Mouse (Mus musculus) gastrocnemius, adult 18-20 months (tissue): ENCODE data around the gene Actrt2. TPM values are rescaled to one million over a fixed set of nuclear protein-coding genes. Genes with fewer than 3 reads are reported as not detected.

Source experiments
- DNase-seq: peaks from one replicate; pipeline ENCODE4 v3.0.0; 2021; ENCODE audit warnings: low spot score
- total RNA-seq, 2 experiments: library from RNA; stranded (reverse); gene quantifications; 2 replicates each; pipeline ENCODE4 v1.2.3; 2021

Gene Actrt2
- total RNA-seq, 2 experiments from 2014 or later, result not detected

DNA sequence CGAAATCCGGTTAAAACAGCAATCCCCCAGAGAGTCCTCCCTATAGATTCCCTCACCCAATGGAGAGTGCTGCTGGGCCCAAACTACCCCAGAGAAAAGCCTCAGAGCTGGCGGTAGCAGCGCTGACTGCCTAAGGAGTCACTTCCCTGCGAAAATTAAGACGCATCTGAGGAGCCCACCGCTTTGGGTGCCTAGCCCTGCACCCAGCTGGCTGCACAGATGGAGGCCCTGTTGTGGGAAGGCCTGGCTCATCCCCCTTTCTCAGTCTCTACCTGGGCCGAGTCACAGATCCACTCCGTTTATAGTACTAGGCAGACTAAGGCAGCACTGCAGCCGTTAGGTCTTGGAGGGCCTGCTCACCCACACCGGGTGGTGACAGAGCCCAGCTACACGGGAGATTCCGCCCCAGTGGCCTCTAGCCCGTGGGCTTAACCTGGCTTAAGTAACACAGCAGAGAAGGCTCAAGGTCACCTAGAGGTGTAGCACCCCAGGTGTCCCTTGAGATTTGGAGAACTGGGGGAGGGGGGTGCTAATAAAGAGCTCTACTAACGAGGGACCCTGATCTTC lies 29.3 kb downstream of the Actrt2 start:
- no peak for DNase-seq

DNA sequence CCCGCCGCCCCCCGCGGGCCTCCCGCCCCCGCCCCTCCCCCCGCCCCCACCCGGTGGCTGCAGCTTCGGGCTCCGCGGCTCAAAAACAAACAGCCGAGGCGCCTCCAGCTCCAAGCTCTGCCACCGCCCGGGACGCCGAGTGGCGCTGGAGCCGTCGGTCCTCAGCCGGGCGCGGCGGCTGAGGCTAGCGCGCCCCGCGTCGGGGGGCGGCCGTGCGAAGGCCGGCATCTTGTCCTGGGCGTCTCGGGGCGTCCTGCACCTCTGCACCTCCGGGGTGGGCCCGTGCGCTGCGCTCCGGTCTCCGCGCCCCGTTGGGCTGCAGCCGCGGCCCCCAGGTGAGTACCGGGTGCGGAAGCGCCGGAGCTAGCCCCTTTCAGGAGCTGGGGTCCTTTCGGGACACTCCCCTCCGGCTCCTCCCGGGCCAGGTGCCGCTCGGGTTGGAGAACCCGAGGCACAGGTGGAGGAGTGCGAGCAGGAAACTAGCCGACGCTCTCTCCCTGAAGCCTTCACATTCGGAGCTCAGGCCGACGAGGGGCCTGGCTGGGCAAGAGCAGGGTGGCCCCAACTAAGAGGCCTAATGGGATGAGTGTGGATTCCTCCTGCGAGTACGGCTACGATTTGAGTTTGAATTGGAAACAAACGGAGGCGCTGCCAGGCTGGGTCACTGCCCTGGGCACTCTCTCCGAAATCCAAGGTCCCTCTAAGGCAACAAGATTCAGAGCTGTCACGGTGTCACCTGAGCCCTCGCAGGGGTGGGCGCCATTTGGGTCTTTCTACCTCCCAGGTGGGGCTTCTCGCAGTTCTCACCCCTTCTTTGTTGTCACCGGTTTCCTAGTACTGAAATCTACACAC lies 30.0 kb downstream of the Actrt2 start:
- no peak for DNase-seq

DNA sequence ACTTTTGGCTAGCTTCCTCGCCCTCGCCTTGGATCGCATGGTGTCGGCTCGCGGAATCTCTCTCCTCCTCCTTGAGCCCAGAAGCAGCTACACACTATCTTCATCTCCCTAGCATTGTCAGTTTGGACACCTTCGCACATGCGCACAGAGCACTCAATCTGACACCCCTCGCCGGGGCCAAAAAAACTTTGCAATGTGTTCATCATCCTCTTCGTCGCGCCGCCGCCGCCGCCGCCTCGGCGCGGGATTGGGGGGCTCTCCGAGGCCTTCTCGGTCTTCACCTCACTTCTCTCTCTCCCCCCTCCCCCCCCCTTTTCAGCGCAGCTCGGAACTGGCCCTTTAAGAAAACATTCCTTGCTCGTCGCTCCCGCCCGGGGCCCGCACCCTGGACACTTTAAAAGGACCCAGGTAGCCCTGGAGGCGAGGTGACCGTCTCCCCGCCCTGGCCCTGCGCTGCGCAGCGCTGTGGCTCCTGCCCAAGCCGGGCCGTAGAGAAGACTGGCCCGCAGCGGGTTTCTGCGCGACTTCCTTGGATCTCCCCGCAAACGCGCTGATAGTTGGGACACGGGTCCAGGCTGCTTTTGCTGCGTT lies 30.9 kb downstream of the Actrt2 start, which contains the start of gene Prdm16:
Gene Prdm16, minus strand, starts transcription at position 153 of the 591 bp plus-strand sequence.
- DNase-seq, result peak; percentile 25

DNA sequence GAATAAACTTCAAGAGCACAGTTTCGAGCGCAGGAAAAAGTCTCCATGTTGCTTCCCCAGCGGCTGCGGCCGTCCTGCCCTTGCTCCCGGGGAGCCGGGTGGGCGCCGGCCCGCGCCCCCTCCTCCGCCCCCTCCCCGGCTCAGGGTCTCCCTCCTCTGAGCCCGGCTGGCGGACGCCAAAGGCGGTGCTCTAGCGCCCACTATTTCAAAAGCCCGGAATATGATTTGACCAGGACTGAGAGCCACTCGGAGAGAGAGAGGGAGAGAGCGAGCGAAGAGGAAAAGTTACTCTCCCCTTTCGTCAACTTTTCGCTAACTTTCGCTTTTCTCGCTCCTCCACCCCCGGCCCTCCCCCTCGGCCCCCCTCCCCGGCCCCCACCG lies 31.6 kb downstream of the Actrt2 start:
- DNase-seq, result peak; percentile 26

DNA sequence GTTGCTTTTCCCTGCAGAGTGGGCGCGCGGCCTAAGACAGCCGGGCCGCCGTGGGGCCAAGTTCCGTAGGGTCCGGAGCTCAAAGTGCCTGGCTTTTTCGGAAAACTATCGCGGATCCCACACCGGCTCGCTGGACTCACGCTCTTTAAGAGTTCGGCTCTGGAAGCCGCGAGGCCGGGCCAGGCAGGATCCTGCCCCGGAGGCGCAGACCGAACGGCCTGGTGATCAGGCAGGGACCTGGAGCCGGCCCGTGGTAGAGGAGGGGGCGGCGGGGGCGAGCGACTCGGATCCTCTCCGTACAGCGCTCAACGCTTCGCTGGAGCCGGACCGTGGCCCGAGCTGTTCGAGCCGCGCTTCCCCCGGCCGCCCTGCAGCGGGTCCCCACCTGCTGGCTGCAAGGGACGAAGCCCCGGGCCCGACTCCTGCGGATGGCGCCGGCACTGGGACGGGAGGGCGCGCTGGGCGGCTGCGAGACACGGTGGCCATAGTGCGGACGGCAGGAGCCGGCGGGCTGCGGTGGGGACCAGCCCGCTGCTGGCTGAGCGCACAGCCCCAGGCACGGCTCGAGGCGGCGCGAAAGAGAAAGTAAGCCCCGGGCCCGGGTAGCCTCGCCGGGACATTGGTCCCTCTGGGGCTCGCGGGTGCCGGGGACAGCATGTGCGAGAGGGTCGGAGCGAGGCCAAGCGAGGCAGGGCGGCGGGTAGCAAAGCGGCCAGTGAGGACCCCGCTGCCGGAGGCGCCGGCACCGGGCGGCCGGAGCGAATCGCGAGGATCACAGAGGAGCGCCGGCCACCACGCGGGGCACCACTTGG lies 32.2 kb downstream of the Actrt2 start:
- DNase-seq, result peak; percentile 18

DNA sequence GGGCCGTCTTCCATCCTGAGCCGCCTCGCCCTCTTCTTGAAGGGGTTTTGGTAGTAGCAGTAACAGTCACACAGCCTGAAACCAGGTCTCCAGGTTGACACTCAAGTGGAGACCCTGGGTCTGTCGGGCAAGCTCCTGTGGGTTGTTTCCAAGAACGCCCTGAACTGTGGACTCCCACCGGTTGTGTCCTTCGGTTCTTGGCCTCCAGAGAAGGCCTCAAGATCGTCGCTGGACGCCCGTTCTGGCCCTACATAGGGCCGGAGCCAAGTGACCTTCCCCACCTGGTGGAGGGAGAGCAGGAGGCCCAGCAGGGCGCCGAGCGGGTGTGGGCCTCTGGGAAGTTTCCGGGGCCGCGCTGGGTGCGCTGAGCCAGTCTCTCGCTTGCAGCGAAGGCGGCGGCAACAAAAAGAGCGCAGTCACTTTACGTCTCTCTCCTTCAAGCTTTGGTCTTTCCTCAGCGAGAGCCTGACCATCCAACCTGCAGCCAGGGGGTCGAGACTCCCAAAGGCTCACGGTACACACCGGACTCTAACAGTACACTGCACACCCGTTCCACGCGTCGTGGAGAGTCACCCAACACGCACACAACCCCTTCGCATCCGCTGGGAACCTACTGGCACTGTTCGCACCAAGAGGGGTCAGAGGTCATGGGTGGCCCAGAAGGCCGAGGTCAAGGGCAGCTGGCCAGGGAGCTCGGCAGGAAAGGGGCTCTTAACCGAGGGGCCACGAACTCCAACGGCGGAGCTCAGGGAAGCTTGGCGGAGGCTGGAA lies 33.0 kb downstream of the Actrt2 start:
- no peak for DNase-seq

DNA sequence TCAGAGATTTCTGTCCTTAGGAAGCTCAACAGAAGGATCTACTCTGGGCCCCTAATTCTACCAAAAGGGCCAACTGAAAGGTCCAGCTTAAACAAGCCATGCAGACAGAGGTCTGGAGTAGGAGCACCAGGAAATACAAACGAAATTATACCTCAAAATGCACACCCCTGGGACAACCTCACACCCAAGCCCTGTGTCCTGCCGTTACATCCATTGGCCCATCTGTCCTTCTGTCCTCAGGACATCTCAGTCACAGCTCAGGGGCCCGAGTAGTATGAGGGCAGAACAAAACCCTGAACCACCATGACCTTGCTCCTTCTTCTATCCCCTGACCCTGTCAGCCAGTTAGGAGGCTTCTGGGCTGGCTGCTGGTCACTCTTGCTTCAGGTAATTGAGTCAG lies 33.7 kb downstream of the Actrt2 start:
- DNase-seq, result no peak

DNA sequence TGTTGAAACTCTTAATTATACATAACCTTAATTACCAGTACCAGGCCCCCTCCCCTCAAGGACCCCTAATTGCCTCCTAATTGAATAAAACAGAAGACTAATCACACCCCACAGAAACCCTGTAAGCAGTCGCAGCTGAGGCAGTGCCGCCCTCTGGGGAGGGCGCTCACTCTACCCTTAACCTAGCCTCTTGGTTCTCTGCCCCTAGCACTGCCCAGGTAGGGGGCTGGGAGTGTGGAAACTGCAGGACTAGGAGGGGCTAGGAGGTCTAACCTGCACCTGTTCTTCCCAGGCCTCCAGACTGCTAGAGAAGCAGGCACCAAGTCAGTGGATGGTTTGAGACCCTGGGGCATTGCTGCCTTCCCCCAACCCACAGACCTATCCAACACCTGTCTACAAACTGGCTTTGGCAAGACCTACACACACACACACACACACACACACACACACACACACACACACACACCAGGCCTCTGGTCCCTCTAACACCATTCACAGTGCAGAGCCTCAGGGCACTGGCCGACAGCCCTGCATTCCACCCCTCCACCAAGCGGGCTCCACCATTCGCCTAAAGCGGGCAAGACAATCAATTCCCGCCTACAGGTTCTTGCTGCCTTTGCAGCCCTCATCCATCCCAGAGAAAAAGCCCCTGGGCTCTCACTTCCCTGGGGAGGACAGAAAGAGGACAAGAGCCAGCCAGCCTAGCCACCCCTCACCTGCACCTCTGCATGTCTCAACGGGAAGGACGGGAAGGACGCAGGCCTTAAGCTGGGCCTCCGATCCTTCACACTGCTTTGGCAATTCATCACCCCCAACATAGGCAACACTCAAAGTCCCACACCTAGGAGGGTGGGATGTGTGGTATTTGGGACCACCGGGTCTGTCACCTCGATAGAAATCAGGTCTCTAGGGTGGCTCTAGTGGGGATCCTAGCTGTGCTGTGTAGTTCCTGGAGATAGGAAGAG lies 34.6 kb downstream of the Actrt2 start:
- DNase-seq, result no peak

DNA sequence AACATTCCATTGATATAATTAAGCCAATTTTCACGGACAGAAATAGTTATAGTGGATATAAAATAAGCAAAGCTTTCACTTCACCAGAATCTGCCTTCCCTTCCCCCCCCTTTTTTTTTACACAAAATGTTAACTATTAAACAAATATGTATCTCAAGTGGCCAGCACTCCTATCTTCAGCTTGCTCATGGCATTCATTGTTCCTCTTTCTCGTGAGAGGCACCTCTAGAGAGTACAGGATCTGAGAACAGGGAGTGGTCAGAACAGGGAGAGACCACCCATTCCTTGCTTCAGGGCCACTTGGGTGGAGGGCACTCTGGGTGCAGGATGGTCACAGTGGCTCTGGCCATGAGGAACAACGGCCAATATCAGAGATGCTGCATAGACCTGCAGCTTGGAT lies 36.9 kb downstream of the Actrt2 start:
- DNase-seq, result no peak

DNA sequence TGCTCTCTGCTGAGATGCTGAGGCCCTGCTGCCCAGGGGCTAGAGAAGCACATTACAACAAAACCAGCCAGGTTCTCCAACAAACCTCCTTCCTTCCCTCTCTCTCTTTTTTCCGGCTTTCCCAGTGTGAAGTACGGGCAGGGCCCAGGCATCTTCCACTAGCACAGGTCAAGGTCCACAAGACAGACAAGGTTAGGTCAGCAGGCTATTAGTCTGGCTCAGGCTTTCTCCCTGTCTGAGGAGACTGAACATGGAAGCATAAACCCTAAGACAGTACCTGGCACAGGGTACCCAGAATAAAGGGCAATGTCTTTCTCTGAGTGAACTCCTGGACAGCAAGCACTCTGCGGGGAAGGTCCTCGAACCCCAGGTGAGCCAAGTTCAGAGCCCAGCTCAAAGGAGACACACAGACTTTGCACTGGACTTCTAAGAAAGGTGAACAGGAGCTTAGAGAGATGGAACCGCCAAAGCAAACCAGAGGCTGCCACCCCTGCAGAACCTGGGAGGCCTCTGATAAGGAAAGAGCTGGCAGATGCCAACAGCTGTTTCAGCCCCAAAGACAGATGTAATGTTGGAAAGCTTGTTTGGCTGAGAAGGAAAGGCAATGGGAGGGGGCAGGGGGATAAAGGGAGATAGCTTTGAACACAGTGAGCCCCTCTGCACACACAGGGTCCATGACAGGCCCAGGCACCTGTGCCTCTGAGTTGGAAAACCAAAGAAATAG lies 40.1 kb downstream of the Actrt2 start:
- DNase-seq, result no peak

DNA sequence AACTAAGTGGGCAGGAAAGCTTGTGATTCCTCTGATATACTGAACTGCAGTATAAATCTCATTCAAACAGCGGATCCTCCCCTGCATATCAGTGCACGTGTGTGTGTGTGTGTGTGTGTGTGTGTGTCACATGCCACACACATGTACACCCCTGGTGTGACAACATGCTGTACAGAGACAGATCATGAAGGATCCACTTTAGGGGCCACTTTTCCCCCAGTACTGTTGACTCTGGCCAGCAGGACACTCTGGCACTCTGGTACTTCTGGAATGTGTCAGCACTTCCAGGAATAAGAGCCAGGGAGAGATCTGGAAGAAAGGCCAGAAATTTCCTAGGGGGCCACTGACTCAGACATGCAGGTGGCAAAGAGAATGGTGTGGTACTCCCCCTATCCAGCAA lies 41.4 kb downstream of the Actrt2 start:
- no peak for DNase-seq

DNA sequence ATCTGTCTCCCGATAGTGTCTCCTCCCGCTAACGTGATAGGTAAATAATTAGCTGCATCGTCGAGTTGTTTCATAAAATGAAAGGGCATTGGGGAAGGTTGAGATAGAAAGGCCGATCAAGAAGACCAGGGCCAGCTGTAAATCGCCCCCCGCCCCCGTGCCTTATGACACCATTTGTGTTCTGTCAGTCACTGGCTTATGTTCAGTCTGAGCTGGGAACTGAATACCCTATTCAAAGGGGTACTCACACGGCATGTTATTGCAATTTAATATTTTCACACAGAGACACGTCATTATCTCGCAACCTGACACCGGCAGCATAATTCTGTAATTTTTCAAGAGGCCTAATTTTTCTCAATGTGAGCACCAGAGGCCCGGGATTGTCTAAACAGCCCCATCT lies 42.0 kb downstream of the Actrt2 start:
- no peak for DNase-seq

DNA sequence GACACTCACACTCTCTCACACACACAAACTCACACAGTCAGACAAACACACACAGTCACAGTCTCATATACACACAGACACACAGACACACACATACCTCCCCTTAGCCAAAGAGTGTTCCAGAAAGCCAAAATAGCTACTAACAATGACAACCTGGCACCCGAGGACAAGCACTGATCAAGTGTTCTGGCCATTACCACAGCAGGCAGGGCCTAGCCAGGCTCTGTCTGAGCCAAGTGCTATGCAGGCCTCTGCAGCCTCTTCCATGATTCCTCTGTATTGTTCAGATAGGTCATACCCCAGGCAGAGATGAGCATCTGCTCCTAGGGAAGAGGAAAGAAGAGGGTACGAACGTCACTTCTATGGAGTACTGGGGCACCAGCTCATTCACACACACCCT lies 44.4 kb downstream of the Actrt2 start:
- DNase-seq, result no peak

DNA sequence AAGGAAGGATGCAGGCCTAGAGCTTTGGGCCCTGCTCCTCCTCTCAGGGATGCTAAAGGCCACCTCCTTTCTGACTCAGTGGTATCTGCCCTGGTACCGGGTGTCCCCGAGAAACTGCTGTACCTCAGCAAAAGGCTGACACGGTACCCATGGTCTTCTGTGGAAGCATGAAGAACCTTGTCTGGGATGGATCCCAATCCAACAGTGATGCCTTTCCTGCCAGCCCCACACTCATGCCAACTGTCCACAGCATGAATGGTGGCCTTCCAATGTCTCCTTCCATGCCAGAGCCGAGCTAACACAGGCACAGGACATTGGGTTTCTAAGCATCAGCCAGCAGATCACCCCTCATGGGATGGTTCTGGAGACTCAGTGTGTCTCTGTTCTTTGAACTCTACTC lies 45.1 kb downstream of the Actrt2 start:
- no peak for DNase-seq

Other genes with a start within 250 kb of the Actrt2 start
- gene Prdm16, start 31.0 kb downstream of the Actrt2 start, total RNA-seq, result 1 to 10 TPM; 1.4 to 2.0 TPM
- under 1 TPM in 1 of 2 experiments, not detected in 1; 0.14 TPM for gene Ttc34, start 169.6 kb upstream of the Actrt2 start, total RNA-seq
- not detected for gene Mmel1, start 201.7 kb upstream of the Actrt2 start, total RNA-seq
- 10 to 100 TPM; 69.5 to 73.0 TPM for gene Fam213b, start 231.3 kb upstream of the Actrt2 start, total RNA-seq